Mouse (Mus musculus) cerebellum, postnatal 14 days (tissue): ENCODE results near the gene F13a1.

Experiments used
- DNase-seq, 2 experiments: peaks; one replicate each; pipeline ENCODE4 v3.0.0; 2021; ENCODE audit warnings: mixed read lengths in 2 of 2

Gene F13a1

DNA sequence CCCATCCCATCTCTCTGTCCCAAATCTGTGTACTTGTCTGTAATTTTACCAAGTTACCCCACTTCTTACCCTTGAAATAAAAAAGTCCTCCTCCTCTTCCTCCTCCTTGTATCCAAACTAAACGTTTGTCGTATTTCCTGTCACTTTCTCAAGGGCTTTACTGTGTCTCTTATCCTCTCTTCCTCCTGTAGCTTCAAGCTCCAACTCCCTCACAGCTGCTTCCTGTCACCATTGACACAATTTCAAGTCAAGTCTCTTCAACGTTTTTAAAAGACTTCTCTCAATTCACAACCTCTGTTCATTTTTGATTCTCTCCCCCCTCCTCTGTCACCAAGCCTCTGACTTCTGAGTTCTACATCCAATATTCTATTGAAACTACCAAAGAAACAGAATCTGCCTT is at the start of gene F13a1:
Gene F13a1, minus strand, starts transcription at position 119 of the 400 bp plus-strand sequence.
- DNase-seq = no peak

DNA sequence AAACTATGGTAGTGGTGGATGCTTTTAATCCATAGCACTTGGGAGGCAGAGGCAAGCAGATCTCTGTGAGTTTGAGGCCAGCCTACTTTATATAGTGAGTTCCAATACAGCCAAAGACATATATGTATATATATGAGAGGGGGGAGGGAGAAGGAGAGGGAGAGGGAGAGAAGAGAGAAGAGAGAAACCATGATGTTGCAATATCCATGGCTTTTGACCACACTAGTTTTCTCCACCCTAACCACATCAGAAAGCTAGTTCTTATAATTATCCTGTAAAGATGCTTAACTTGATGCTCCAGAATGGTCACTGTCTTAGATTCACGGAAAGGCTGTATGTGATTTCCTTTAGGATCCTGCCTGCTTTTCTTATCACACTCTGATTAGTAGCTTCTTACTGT is 41.6 kb upstream of the F13a1 start:
- DNase-seq = no peak

DNA sequence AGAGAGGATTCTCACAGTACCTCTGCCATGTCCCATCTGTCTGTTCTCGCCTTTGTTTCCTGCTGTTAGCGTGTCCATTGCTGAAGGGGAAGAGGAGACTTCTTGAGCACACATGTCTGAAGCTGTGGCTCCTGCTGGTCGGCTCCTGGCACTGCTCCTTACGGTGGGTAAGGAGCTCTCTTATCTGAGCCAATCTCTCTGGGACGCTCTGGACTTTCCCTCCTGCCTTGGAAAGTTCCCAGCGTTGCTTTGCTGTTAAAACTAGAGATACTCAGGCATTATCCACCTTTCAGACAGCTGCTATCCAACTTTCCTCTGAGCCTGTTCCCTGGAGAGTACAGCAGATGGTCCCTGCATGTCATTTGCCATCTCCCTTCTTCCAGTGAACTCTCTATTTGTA is 39.1 kb upstream of the F13a1 start:
- peak; percentile 50 to 68 for DNase-seq

DNA sequence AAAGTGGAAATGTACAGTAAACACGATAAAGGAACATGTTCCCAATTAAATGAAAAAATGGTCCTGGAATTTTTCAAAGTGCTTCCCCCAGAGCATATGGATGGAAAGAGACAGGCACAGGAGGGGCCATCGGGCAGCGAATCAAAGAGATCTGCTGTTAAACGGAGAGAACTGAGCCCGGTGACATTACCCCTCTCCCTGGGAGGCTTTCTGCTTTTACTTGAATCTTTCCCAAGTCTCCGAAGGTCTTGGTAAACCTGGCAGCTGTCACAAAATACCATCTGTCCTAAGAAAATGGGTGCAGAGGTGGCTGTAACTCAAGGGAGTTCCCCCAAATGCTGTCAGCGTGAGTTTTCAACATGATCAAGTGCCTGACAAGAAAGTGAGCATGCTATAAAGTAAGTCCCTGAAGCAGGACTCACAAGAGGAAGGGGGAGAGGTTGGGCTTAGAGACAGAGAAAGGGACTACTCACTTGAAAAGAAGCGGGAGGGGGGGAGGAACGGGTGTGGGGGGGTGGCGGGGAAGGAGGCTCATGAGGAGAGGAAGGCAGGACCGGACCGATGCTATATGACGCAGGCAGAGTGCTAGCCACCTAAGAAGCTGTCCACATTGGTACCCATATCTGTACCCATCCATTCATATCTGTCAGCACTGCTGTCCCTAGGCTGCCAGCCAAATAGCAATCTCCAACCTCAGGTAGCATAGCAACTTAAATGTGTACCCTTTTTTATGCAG is 31.6 kb upstream of the F13a1 start:
- DNase-seq = peak; percentile 29 to 48

DNA sequence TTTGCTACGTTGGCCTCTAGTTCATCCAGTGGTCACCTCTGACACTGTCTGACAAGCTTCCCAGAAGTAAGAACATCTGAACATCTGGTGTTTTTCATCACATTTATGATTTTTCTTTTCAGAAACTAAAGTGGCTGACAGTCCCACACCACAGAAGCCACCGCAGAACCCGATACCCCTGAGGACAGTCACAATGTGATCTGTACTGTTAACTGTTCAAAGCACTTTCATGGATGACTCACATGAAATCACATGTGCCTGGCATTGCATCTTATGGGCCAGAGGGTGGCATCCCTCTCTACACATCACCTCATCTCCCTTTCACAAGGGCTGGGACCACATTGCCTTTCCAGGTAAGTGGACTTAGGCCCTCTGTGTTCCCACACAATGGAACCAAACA is 21.3 kb upstream of the F13a1 start:
- DNase-seq = no peak

DNA sequence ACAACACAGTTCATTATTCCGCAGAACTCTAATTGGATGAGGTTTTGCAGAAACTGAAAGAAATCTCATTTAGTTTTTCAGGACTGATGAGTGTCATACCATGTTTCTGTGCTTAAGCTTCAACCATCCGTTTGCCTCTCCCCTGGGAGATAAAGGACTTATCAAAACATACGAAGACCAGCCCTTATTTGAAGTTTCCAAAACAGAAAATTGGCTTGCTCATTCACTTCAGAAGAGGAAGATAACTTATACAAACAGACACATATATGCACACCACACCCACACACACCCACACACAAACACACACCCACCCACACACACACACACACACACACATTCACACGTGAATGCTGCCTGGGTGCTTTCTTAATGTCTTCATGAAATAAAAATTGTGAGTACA is 20.8 kb upstream of the F13a1 start:
- DNase-seq = no peak

DNA sequence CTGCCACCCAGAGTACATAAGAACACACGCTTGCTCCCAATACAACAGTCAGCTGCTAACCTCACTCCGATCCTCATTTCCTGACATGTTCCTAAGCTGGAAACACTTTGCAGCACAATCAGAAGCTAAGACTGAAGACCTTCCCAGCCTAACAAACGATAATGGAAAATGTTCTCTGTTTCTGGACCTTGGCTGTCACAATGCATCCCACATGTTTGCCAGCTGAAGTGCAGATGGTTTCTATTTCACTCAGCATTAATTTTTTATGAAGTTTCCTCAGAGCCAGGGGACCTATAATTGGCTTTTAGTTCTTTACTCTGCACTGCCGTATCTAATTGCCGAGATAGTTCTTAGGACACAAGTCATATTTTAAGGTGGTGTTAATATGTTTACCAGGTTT is 10.8 kb upstream of the F13a1 start:
- DNase-seq = no peak

DNA sequence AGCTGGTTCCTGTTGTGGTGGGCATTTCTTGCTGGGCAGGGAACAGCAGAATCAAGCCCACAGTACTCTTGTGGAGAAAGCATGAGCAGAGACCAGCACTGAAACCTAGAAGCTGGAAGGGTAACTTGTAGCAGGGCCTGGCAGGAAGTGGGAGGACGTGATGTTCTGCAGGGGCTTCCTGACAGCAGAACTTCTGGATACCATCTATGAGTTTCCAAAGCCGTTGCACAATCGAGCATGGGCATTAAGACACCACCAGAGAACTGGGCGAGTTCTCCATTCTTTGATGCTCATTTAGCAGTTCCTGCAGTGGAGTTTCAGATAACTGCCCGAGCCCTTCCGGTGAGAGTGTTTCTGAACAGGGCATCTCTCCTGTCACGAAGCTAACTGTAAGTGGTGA is 6.6 kb upstream of the F13a1 start:
- no peak for DNase-seq

DNA sequence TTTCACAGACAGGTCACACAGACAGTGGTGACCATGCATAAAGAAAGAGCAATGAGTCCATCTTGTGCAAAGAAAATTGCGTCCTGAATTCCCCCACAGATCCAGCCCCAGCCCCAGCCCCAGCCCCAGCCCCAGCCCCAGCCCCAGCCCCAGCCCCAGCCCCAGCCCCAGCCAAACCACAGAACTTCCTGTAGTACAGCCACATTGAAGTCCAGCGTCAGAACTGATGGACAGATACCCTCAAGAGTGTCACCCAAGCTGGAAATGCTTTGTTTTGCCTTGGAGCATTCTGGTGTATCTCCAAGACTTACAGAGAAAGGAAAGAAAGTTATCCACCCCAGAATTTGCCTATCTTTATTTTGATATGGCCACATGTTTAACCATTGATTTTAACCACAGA is 413 bp downstream of the F13a1 start:
- no peak for DNase-seq

DNA sequence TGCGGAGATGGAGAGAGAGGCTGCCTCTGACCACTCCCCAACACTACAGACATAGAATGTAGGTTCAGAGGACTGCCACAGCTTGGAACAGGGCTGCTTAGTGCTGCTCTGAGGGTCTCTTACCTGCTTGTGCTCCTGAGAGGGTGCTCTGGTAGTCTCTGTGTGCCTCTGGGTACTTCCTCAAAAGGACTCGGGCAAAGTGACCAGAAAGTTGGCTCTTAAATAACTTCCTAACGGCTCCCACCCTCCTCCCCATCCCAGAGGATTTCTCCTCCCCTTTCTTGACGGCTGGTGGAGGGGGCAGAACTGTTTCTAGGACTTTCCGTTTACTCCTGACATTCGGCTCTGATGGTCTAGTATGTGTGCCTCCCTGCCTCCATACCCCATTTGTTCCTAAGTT is 1.0 kb downstream of the F13a1 start:
- no peak for DNase-seq

DNA sequence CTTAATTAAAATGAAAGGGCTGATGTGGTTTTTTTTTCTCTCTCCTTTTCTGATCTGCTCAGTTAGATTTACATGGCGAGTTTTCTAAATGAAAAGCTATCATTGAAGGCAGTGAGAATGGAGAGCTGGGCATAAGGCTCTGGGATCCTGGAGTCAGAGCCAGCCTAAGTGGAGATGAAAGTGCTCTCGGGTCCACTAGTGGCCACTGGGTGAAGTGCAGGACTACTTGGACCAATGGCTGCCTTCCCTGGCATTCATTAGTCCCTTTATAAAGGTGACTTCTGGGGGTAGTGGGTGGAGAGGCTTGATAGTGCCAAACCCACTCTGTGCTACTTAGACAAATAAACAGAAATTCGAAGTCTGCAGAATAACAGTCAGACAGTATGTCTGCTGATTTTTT is 5.0 kb downstream of the F13a1 start:
- DNase-seq = peak; percentile 49 to 56

DNA sequence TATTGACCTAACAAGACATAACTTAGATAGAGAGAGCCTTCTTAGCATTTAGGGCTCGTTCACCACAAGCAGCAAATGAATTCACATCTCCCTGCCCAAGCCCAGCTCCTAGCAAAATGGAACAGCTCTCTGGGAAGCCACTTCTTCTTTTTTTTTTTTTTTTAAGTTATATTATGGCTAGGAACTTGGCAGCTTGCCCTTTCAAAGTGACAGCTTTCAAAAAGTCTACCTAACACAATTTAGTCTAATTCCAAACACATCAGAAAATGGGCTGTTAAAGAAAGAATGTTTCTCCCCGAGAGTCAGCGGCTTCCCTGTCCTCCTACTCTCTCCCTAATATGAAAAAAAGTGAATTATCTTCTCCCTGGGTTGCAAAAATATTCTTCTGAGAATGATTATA is 15.3 kb downstream of the F13a1 start:
- DNase-seq = no peak

DNA sequence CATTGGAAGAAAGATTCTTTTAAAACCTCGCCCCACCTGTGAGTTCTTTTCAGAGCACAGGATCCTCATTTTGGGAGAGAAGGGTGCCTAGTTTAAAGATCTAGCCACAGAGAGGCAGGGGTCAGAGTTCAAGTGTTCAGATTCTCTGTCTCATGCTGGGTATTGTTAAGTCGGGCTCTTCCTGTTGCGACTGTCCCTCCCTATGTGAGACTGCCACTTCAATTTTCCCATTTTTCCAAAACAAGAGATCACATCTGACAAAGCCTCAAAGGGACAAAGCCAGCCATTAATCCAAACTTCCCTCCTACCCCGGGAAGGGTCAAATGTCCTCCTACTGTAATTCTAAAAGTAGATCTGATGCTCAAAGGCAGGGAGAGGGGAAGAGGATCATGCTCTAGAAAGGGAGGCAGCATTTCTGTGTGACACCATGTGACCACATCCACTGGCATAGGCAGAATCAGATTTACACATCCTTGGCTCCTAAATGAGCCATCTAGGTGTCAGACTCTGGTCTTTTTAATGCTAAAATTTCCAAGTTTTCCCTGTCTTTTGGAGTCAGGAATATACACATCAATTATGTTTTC is 24.0 kb downstream of the F13a1 start:
- no peak for DNase-seq

DNA sequence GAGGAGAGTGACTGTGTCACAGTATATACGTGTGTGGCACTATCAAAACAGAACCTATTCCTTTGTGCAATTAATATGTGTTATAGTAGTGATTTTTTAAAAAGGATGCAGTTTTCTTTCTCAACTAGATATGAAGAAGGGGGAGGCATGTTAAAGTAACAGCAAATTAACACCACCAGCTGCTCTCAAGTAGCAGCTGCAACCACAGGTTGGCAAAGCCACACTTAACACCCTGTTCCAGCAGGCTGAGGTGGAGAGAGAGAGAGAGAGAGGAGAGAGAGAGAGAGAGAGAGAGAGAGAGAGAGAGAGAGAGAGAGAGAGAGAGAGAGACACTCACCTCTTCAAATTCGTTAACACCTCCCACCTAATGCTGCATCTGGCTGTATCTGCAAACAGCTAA is 28.5 kb downstream of the F13a1 start:
- DNase-seq = no peak

DNA sequence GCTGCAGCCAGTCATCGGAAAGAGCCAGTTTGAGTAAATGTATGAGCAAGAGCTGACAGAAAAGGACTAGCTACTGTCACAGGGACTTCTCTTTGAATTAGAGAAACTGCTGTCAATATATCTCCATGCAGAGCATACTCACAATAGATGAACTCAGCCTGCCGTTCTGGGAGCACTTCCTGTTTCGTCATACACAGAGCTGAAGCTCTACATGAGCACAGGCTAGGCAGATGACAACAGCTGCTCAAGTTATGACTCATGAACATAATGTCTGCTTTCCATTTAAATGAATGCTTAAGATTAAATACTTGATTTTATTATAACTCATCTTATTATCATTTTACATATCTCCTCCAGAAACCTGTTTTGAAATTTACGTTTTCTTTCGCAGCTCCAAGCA is 39.3 kb downstream of the F13a1 start:
- no peak for DNase-seq

DNA sequence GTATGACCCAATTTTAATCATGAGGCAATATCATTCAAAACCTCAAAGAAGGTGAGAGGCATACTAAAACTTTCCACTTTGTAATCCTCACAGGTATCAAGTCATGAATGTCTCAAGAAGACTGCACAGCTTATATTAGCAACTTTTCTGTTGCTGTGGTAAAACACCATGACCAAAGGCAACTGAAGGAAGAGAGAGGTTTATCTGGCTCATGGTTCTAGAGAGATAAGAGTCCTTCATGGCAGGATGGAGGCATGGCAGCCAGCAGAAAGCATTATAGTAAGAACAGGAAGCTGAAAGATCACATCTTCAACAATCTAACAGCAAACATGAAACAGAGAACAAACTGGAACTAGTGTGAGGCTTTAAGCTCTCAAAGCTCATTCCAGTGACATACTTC is 43.8 kb downstream of the F13a1 start:
- DNase-seq = no peak

DNA sequence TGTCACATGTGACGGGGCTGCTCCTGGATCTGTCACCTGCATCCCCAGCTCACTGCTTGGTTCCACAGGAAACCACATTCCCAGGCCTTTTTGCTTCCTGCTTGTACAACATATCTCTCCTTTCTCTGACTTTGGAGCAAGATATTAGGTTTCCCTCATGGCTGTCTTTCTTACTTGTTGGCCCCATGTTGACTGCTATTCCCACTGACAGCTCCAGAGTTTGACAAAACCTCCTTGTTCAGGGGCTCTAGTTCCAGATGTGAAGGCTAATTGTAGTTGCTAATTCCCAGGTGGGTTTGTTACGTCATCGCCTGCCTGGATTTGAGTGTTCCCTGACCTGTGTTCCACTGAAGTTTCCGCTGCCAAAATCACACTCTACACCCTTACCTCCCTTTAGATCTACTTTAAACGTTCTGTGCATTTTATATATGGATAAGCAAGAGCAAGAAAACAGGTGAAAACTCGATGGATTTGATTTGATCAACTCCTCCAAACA is 50.8 kb downstream of the F13a1 start:
- DNase-seq = no peak

DNA sequence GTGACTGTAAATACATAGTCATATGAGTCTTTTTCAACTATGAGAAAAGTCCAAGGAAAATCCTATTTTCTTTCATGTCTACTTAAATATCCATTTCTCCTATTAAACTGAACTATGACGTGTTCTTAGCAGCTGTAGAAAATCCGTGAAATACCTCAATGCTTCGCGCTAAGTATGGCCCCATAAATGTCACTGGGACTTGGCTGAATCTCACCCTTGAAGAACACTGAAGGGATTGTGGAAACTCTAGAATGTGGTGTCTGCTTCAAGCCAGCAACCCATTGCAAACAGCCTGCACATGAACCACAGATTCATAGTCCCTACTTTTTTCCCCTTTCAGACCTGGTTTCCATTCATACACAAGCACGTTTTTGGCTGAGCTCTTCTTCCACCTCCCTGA is 56.5 kb downstream of the F13a1 start:
- no peak for DNase-seq

DNA sequence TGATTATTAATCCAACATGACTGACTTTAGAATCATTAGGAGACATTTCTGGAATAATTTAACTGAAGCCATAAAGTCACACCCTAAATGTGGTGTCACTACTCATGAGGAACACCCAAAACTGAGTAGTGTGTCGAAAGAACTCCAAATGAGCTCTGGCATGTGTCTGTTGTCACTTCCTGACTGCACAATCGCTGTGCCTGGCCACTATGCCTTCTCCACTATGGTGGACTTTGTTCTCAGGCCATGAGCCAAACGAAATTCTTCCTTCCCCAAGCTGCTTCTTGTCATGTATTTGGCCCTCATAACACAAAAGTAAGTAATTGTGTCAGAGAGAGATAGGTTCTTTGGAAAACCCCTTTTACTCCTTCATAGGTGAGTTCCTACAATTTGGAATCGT is 61.7 kb downstream of the F13a1 start:
- no peak for DNase-seq

DNA sequence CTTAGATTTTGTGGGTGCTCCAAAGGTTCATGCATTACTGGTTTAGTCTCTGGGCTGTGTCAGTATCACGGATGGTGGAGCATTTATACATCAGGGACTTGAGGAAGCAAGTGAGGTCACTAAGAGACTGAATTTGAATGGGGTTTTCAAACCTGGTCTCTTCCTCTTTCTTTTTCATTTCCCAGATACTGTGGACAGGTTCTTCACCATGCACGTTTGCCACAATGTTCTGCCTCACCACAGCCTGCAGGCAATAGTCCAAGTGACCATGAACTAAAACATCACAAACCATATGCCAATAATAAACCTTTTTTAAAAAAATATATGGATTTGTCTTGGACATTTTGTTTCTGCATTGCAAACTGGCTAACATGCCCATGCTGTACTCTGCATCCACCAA is 77.0 kb downstream of the F13a1 start:
- DNase-seq = no peak

DNA sequence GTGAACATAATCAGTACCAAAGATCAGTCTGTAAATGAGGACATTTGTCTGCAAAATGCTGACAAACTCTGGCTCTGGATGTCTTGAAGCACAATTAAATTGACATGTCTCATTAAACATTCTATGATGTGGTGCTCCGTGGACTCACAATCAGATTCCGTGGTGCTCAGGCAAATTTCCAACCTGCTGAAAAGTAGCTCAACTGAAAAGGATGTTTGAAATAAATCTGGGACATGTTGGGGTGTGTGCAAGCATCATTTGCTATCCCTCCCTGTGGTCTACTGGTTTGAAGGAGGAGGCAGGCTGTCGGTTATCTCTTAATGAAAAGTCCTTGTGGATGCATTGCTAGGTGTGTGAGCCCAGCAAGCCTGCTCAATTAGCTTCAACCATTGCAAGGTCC is 77.8 kb downstream of the F13a1 start:
- peak in 1 of 2 experiments; percentile 2 for DNase-seq

DNA sequence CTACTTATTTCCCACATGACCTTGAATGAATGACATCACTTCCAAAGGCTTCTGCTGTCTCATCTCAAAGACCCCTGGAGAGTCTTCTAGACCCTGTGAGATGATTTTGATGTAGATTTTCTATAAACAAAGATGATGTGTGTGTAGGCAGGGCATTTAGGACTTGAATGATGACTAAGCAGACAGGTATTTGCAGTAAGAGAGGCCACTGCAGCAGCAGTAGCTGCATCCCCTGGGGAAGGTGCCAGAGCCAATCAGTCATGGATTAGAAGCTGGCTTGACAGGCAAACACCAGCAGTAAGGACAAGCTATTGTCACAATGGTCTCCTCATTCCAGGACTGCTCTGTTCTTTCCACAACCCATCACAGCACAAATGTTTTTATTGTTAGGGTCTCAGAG is 87.1 kb downstream of the F13a1 start:
- no peak for DNase-seq

DNA sequence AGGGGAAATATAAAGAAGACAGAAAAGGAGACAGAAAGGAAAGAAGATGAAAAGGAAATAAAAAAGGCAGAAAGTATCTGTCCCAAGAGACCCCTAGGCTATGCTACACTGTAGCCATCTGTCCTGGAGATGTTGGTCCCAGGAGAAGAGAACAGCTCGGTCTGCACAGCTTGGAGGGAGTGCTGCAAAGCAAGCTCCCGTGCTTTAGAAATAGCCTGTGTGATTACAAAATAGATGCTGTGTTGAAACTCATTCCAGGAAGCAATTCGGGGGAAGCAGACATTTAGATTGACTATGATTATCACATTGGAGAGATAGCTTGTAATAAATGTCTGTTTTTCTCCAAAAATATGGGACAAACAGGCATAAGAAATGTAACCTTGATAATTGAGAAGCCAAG is 91.0 kb downstream of the F13a1 start:
- DNase-seq = no peak

DNA sequence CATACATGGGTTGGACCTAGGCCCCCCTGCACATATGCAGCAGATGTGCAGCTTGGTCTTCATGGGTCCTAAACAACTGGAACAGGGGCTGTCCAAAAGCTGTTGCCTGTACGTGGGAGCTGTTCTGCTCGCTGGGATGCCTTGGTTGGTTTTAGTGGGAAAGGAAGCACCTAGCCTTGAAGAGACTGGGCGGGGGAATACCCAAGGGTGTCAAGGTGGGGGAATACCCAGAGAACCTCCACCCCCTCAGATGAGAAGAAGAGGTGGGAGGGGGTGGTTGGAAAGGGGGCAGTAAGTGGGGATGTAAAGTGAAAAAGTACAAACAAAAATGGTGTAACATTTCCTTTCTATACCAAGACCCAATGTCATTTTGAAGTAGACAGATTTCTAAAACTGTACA is 95.1 kb downstream of the F13a1 start:
- DNase-seq = no peak

DNA sequence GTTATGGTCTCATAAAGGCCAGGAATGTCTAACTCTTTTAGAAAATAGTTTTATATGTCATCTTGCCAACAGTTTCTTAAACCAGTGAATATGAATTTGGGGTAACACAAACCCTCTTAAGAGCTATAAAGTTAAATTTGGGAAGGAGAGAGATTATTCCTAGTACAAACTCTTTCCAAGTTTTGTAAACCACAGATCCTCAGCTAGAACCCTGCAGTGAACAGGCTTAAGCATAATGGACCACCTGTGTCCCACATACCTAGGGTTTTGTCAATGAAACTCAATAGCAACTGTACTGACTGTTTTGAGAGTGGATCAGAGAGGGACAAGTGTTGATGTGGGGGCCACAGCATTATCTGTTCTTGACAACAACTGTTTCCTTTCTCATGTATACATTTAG is 96.4 kb downstream of the F13a1 start:
- no peak for DNase-seq
